Mouse (Mus musculus): ENCODE results near the gene Olfr551.

DNA sequence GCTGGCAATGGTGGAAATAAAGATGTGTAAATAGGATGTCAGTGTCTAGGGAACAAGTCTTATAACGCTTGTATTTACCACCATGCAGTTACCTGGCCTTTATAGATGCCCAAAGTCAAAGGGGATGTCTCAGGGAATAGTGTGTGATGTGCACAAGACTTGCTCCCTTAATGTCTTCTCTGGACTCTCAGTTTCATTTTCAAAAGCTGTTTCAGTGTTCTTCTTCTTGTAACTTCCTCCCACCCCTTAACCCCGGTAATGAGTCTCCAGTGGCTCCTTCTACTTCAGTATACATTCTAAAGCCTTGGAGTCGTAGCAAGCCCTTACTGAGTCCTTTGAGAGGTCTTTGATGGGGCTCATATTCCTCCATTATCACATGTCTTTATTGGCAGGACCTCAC, 38.4 kb downstream of the Olfr551 start:
- no peak for TF ChIP-seq EP300 (IDR thresholded peaks at IDR 0.05; ENCODE audit: low read depth)
- no peak for TF ChIP-seq CTCF (IDR thresholded peaks at IDR 0.05; ENCODE audit: low read depth)

Measured in liver, postnatal 0 days (tissue).